In the genomic region with DNA sequence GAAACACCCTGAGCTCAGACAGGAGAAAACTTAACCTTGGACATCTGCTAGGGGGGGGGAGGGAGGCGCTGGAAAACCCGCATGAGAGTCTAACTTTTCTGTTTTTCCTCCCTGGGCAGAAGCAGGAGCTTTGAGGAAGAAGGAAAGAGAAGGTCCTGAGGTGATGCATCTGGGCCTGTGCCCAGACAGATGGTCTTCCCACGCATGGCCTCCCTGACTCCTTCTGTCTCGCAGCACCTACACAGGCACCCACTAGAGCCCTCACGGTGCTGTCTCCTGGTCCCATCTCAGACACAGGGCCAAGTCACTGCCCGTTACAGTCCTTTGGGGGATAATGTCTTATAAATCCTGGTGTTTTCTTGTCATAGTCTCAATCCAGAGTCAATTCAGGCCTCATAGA, we compare ENCODE assay signal across 8 mouse cellular contexts. TPM values are rescaled to one million over a fixed set of nuclear protein-coding genes. Genes with fewer than 3 reads are reported as not detected.
DNase-seq lines count a peak whose midpoint lies in the region; ATAC-seq and TF ChIP-seq lines count a peak whose summit lies in the region.

No protein-coding gene starts in this region.

- peaks cover 56% of the 10 kb centered on the region for H3K4me1 ChIP-seq in lung, embryonic 15.5 days
- peaks cover 84% of the 10 kb centered on the region for H3K4me1 ChIP-seq in limb, embryonic 10.5 days
- H3K4me1 ChIP-seq in stomach, embryonic 16.5 days (ENCODE audit: control insufficient read depth, insufficient read depth, low read length) = peaks cover 55% of the 10 kb centered on the region

- WGBS in lung, embryonic 15.5 days = 65% methylated on average over 6 of the region's 6 CpGs
- 86% methylated on average over 6 of the region's 6 CpGs for WGBS in limb, embryonic 10.5 days
- WGBS in stomach, embryonic 16.5 days = 59% methylated on average over 6 of the region's 6 CpGs

- no peaks in the 10 kb centered on the region for H3K27me3 ChIP-seq in lung, embryonic 15.5 days
- no peaks in the 10 kb centered on the region for H3K27me3 ChIP-seq in limb, embryonic 10.5 days (ENCODE audit: low read depth, poor library complexity, severe bottlenecking)
- no peaks in the 10 kb centered on the region for H3K27me3 ChIP-seq in stomach, embryonic 16.5 days (ENCODE audit: control insufficient read depth, insufficient read depth, low read length)

- DNase-seq in gastrocnemius, adult 2 months = no peak
- DNase-seq in gastrocnemius, postnatal 10 days = no peak
- no peak for DNase-seq in lung, postnatal 14 days
- DNase-seq in limb, embryonic 10.5 days (ENCODE audit: low spot score) = no peak
- no peak for DNase-seq in liver
- no peak for DNase-seq in left cerebral cortex, adult 11 months (ENCODE audit: low spot score)

- ATAC-seq in lung, embryonic 15.5 days (ENCODE audit: borderline replicate concordance, extremely low read depth, low FRiP score, low TSS enrichment) = no peak
- no peak for ATAC-seq in stomach, embryonic 16.5 days (ENCODE audit: insufficient read depth, low FRiP score)

- no peak for TF ChIP-seq CTCF in gastrocnemius, adult 2 months (IDR thresholded peaks at IDR 0.05)

- intact Hi-C loops in gastrocnemius, adult 2 months (cut with DNase I) = no loop called here

- peak overlapping the region; percentile 78; the same call in 1 of the 2 replicates for H3K27ac ChIP-seq in gastrocnemius, adult 2 months
- H3K27ac ChIP-seq in lung, embryonic 15.5 days = peak overlapping the region; percentile 91
- H3K27ac ChIP-seq in limb, embryonic 10.5 days = peak overlapping the region; percentile 70; the same call in 1 of the 2 replicates
- peak overlapping the region; percentile 66; the same call in 1 of the 2 replicates for H3K27ac ChIP-seq in stomach, embryonic 16.5 days (ENCODE audit: low read length)

- no peak overlapping the region for H3K9ac ChIP-seq in lung, embryonic 15.5 days
- H3K9ac ChIP-seq in stomach, embryonic 16.5 days (ENCODE audit: low read length) = peak overlapping the region; percentile 29; the same call in 1 of the 2 replicates

- H3K36me3 ChIP-seq in lung, embryonic 15.5 days = no peaks in the 10 kb centered on the region
- H3K36me3 ChIP-seq in limb, embryonic 10.5 days = peaks cover 46% of the 10 kb centered on the region
- H3K36me3 ChIP-seq in stomach, embryonic 16.5 days (ENCODE audit: control insufficient read depth, insufficient read depth, low read length) = no peaks in the 10 kb centered on the region

- no peaks in the 10 kb centered on the region for H3K9me3 ChIP-seq in lung, embryonic 15.5 days
- H3K9me3 ChIP-seq in limb, embryonic 10.5 days (replicated peaks) = no peaks in the 10 kb centered on the region
- H3K9me3 ChIP-seq in stomach, embryonic 16.5 days (replicated peaks; ENCODE audit: control insufficient read depth, low read length) = no peaks in the 10 kb centered on the region

- H3K4me2 ChIP-seq in lung, embryonic 15.5 days = no peak overlapping the region
- H3K4me2 ChIP-seq in stomach, embryonic 16.5 days (ENCODE audit: low read depth, low read length) = no peak overlapping the region

- no peak overlapping the region for H3K4me3 ChIP-seq in gastrocnemius, adult 2 months
- no peak overlapping the region for H3K4me3 ChIP-seq in lung, embryonic 15.5 days
- H3K4me3 ChIP-seq in limb, embryonic 10.5 days = no peak overlapping the region
- H3K4me3 ChIP-seq in stomach, embryonic 16.5 days (replicated peaks; ENCODE audit: low read length) = no peak overlapping the region

RNA-seq across cellular contexts. Expression of gene BC034090, which starts 11.5 kb away (rescaled TPM):
- 1 to 10 TPM in 1 of 2 experiments, under 1 TPM in 1; 0.94 to 1.8 TPM for total RNA-seq in gastrocnemius, adult 2 months (2021)
- 10 to 100 TPM in 1 of 2 experiments, 1 to 10 TPM in 1; 3.8 to 10.3 TPM for total RNA-seq in gastrocnemius, postnatal 10 days (2021)
- polyA plus RNA-seq in lung, embryonic 15.5 days (2015; fragmentation: Nextera tagmentation; extraction: Ambion mirVana) = 4.0 and 4.2 TPM in 2 replicates
- polyA plus RNA-seq in limb, embryonic 10.5 days (2016; fragmentation: Nextera tagmentation; extraction: Ambion mirVana) = 5.2 and 6.8 TPM in 2 replicates
- polyA plus RNA-seq in stomach, embryonic 16.5 days (2015; fragmentation: Nextera tagmentation; extraction: Ambion mirVana) = 2.5 and 3.3 TPM in 2 replicates
